Mouse (Mus musculus) common myeloid progenitor, adult 5-6 weeks (primary cell): ENCODE results near the gene Srf. TPM values are rescaled to one million over a fixed set of nuclear protein-coding genes. Genes with fewer than 3 reads are reported as not detected.

Experiments used
- ATAC-seq: replicated peaks from 2 replicates; pipeline ENCODE4 v1.8.0; 2016; ENCODE audit warnings: low read depth, mild to moderate bottlenecking, moderate TSS enrichment, inconsistent platforms; ENCODE audit not compliant: poor library complexity, severe bottlenecking
- total RNA-seq: library from RNA; stranded (forward); fragments of 200-1000, 187-1606 nt; gene quantifications from 2 replicates; pipeline ENCODE4 v1.2.3, GENCODE M21; 2017

Gene Srf
- 32.5 and 35.4 TPM in 2 replicates for total RNA-seq

GRCm38 (mm10) chr17:46555673-46556583, at the start of gene Srf:
Gene Srf (minus strand): TSS chr17:46556175.
- peak; percentile 88 for ATAC-seq

DNA sequence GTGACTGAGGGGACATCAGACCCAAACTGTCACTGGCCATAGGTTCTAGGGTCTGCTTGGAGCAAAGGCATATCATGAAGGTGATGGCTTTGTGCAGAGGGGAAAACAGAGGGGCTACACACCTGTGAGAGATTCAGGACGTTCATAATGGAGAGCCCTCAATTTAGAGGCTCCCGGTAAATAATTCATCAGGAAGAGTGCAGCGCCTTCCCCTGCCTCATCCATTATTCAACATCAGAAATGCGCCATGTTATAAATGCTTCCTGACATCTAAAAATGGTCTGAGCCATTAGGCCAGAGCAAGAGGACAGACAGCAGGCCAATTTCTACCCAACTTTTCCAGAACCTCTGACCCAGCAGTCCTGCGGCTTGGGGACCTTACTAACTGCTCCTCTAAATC, 49.2 kb upstream of the Srf start:
- no peak for ATAC-seq

DNA sequence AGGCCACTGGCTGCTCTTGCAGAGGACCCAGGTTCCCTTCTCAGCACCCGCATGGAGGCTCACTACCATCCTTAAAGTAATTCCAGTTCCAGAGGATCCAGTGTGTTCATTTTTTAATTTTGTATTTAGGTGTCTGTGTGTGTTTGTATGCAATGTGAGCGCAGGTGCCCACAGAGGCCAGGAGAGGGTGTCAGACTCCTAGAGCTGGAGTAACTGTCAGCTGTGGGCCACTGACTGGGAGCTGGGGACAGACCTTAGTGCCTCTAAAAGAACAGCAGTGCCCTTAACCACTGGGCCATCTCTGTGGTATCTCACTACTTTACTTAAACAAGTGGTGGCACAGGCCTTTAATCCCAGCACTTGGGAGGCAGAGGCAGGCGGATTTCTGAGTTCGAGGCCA, 47.3 kb upstream of the Srf start:
- no peak for ATAC-seq

DNA sequence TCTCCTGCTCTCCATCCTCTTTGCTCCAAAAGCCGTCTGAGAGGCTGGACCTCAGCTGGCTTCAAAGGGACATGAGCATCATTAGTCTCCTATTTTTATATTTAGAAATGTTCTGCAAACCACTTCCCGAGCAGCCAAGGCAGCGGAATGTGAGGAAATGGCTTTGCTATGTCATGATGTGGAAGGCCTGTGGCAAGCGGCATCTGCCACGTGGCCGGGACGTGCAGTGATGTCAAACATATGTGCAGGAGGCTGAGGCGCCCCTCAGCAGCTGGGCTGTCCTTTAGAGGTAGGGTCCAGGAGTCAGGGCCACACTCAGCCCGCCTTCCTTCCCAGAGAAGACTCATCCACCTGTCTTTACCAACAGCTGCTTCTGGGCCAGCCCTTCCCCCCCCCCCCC, 46.2 kb upstream of the Srf start:
- ATAC-seq = peak; percentile 88

DNA sequence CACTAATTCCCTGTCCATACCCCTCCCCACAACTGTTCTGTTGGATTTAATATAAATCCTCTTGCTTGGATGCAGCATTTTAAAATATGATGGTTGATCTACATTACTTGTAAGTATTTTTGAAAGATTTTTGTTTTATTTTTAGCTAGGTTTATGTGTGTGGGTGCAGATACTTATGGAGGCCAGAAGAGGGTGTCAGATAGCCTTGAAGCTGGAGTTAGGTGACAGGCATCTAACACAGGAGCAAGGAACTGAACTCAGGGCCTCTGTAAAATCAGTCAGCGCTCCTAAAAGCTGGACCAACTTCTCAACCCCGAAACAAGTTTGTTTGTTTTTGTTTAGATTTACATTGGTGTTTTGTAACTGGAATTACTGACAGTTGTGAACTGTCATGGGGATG, 44.6 kb upstream of the Srf start:
- no peak for ATAC-seq

DNA sequence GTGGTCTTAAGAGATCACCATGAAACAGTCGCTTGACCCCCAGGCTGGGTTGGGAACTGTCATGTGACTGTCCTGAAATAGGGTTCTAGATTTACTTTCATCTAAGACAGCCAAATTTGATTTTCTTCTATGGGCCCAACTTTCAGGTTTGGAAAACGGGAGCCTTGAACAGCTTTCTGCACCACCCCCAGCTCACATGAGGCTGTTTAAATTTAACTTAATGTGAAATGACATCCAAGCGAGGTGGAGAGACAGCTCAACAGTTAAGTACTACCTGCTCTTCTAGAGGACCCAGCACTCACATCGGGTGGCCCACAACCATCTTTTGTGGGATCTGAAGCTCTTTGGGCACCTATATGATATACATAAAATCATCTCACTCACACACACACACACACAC, 43.0 kb upstream of the Srf start:
- ATAC-seq = no peak

GRCm38 (mm10) chr17:46597956-46598355, 42.0 kb upstream of the Srf start:
- ATAC-seq = no peak

GRCm38 (mm10) chr17:46595336-46595735, 39.4 kb upstream of the Srf start:
- ATAC-seq = no peak

DNA sequence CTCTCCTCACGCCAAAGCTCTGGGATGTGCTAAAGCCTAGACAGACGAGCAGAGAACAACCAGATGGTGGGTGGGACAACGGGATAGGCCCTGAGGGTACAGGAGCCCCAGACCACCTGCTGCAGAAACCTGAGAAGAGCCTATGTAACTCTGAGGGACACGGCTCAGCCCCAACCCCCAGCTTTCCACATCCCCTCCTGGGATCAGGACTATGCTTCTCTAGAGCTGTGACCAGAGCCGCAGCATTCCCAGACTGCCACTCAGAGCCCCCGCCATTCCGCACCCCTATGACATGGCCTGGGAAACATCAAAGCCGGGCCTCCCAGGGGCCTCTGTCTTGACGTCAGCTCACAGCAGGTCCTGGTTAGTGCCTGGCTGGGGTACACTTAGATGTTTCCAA, 38.6 kb upstream of the Srf start:
- no peak for ATAC-seq

GRCm38 (mm10) chr17:46593124-46593523, 37.1 kb upstream of the Srf start:
- no peak for ATAC-seq

GRCm38 (mm10) chr17:46591406-46591805, 35.4 kb upstream of the Srf start:
- ATAC-seq = no peak

DNA sequence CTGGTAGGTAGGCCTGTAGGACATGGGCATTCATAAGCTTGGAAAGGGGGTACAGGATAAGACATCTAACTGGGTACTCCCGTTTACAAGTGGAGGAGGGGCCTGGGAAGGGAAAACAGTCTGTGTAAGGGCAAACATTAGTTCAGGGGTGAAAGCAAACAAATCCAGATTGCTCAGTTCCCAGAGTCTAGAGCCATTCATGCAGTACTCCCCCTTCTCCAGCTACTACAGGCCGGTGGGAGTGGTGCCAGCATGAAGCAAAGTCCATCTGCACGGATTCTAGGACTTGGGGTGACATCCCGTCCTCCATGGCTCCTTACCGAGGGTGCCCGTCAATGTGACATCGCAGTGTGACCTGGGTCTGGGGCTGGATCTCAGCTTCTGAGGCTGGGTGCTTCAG, 34.5 kb upstream of the Srf start:
- ATAC-seq = no peak

- no peak for ATAC-seq
Observed at GRCm38 (mm10) chr17:46589635-46590314, 33.8 kb upstream of the Srf start.

DNA sequence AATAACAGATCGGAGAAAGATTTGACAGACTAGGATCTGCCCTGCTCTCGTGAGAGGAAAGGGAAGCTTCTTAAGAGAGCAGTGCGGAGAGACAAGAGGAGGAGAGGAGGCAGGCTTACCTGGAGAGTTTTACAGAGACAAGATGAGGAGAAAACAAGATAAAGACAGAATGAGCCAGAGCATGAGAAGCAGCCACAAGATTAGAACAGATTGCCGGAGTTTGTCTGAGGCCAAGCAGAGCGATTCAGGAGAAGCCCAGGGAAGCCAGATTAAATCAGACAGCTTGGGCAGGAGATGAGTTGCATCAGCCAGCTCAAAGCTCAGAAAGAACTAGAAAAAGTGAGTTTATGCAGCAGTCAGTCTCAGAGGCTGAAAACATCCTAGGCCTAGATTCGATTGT, 32.9 kb upstream of the Srf start:
- ATAC-seq = no peak

GRCm38 (mm10) chr17:46588173-46588572, 32.2 kb upstream of the Srf start:
- ATAC-seq = peak; percentile 89

DNA sequence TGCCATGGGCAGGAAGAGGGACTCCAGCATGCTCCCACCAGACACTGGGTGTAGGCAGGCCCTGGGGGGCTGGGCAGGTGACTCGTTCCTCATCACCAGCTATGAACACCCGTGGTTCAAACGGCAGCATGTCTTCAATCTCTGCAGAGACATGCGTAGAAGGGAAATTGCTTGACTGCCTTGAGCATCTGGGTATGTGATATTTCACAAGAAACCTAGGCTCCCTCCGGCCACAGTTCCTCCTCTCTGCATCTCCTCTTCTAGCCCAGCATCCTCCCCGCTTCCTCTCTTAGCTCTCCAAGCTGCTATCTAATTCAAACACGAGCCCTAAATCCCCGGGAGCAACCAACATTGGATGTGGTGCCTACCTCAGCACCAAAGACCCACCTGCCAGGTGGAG, 30.4 kb upstream of the Srf start:
- no peak for ATAC-seq

DNA sequence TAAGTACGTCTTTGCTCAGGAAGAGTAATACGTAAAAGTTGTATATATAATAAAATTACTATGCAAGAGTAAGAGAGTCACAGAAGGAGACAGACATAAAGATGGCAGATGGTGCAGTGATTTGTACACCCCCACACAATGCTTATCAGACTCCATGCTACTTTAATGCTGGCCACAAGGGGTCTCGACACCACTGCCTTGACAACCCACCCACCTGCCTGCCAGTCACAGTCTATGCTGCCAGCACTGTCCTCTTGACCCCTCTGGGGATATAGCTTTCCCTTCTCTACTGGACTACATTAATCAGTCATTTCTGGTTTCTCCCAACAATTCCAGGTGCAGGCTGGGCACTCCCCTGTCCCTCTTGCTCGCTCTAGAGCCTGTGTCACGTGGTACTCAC, 22.7 kb upstream of the Srf start:
- no peak for ATAC-seq

GRCm38 (mm10) chr17:46576070-46576469, 20.1 kb upstream of the Srf start:
- peak; percentile 39; the same call in 1 of the 2 replicates for ATAC-seq

DNA sequence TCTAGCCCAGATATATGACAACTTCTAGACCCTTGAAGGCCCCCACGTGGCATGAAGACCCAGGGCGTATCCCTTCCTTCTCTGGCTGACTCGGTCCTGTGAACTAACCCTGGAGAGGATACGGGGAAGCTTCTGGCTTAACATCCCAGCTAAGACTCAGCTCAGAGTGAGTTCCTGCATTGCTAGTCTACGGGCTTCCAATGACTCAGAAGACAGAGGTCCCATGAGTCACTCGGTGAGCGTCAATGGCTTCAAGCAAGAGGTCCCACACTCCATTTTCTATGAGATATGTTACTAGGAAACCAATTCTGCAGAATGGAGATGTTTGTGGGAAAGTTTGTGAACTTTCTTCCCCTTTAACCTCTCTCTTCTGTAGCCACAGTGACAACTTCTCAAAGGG, 18.6 kb upstream of the Srf start:
- no peak for ATAC-seq

DNA sequence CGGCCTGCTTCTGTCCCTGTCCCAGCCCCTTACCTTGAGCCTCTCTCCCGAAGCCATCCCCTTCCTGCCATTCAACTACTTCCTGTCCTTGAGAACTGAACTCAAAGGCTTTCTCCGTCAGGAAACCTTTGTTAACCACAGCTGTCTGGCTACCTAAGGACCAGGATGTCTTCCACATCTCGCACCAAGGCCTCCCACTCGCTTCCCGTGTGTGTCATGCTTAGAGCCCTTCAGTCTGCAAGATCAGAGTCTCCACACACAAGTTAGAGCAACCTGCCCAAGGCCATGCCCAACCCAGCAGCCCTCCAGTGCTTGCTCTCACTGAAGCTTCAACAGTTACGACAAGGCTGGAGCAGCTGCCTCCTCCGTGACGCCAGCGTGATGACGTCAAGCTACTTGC, 15.0 kb upstream of the Srf start:
- no peak for ATAC-seq

DNA sequence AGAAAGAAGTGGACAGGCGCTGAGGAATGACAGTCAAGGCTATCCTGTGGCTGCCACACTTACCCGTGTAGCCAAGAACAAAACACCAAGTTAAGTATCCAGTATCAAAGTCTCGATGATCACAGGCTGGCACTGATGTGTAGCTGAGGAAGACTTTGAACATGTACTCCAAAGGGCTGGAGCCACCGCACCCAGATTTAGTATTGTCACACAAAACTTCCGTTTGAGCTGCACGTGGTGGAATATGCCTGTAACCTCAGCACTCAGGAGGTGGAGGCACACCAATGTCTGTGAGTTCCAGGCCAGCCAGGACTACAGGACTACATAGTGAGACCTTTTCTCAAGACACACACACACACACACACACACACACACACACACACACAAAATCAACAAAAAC, 3.2 kb upstream of the Srf start:
- no peak for ATAC-seq

- ATAC-seq = no peak
Observed at GRCm38 (mm10) chr17:46558151-46558550, 2.2 kb upstream of the Srf start.
